Mouse (Mus musculus) adipose tissue, adult 10 weeks (tissue): ENCODE data around the gene Zfp600. TPM values are rescaled to one million over a fixed set of nuclear protein-coding genes. Genes with fewer than 3 reads are reported as not detected.

Source experiments
- polyA plus RNA-seq: library from polyadenylated mRNA; stranded (reverse); fragments of 350-450 nt; fragmentation: Illumina TruSeq; extraction: RNeasy Lipid Tissue Mini Kit (QIAGEN cat#74804); gene quantifications from one replicate; pipeline ENCODE4 v1.2.3, GENCODE M21; 2014; ENCODE audit warnings: low read depth, low replicate concordance

Zfp600 gene
- not detected for polyA plus RNA-seq

GRCm38 (mm10) chr4:146156524-146156923 lies at the start of gene Zfp600:
TSS of gene Zfp600 (plus strand) at chr4:146156824.

Other genes with a start within 250 kb of the Zfp600 start
- not detected for gene Zfp987, start 59.5 kb upstream of the Zfp600 start, polyA plus RNA-seq